Mouse (Mus musculus): Measurements from ENCODE around the gene Gramd4.

GRCm38 (mm10) chr15:86105751-86106150 lies 48.3 kb downstream of the Gramd4 start:
- TF ChIP-seq POLR2A (IDR thresholded peaks at IDR 0.05; ENCODE audit: borderline replicate concordance, control insufficient read depth, low read depth, low read length) (no peak), CTCF (IDR thresholded peaks at IDR 0.05; ENCODE audit: control insufficient read depth, insufficient read depth, low read length) (no peak)
